Mouse (Mus musculus) embryonic facial prominence, embryonic 15.5 days (tissue): Measurements from ENCODE around the gene Sds. TPM values are rescaled to one million over a fixed set of nuclear protein-coding genes. Genes with fewer than 3 reads are reported as not detected.

Source experiments
- ATAC-seq: fragments of 200-750 bp; cut with Nextera tagmentation; 2 replicates; pipeline ENCODE4 v1.8.0; 2017; ENCODE audit warnings: low read depth, moderate TSS enrichment; ENCODE audit not compliant: insufficient number of reproducible peaks, low FRiP score, low TSS enrichment
- H3K27ac ChIP-seq: fragments of 300-500 bp; sonication (generic); replicated peaks from 2 replicates; pipeline ENCODE4 v1.5.1; 2015; ENCODE audit warnings: mild to moderate bottlenecking, inconsistent platforms
- H3K27me3 ChIP-seq: fragments of 300-500 bp; sonication (generic); 2 replicates; pipeline ENCODE4 v1.6.1; 2015; ENCODE audit warnings: inconsistent platforms
- H3K36me3 ChIP-seq: fragments of 300-500 bp; sonication (generic); 2 replicates; pipeline ENCODE4 v1.6.1; 2015; ENCODE audit warnings: mild to moderate bottlenecking, inconsistent platforms
- H3K4me1 ChIP-seq: fragments of 300-500 bp; sonication (generic); 2 replicates; pipeline ENCODE4 v1.6.1; 2015; ENCODE audit warnings: inconsistent platforms
- H3K4me2 ChIP-seq: fragments of 300-500 bp; sonication (generic); replicated peaks from 2 replicates; pipeline ENCODE4 v1.6.1; 2015; ENCODE audit warnings: mild to moderate bottlenecking, inconsistent platforms
- H3K4me3 ChIP-seq: fragments of 300-500 bp; sonication (generic); replicated peaks from 2 replicates; pipeline ENCODE4 v1.5.1; 2015; ENCODE audit warnings: mild to moderate bottlenecking, inconsistent platforms
- H3K9ac ChIP-seq: fragments of 300-500 bp; sonication (generic); 2 replicates; pipeline ENCODE4 v1.6.1; 2015; ENCODE audit warnings: inconsistent platforms
- H3K9me3 ChIP-seq: fragments of 300-500 bp; sonication (generic); replicated peaks from 2 replicates; pipeline ENCODE4 v1.6.1; 2016; ENCODE audit warnings: inconsistent platforms
- WGBS: fragments of 180-500 bp; shearing (Covaris S2); methylation state at CpG from one replicate; pipeline ENCODE4 v1.1.7; 2015; 5-methylcytosine and 5-hydroxymethylcytosine counted together
- polyA plus RNA-seq: library from polyadenylated mRNA; unstranded; fragments of >200 nt; fragmentation: Nextera tagmentation; extraction: Ambion mirVana; gene quantifications from 2 replicates; pipeline ENCODE4 v1.2.1, GENCODE M21; 2015

Gene Sds
- polyA plus RNA-seq, 1 experiment from 2014 or later, result not detected

- 2% methylated on average over 21 of the region's 21 CpGs for WGBS
- H3K9me3 ChIP-seq, result no peaks in the 10 kb centered on the region
Measured at GRCm38 (mm10) chr5:120434231-120434735, 42.0 kb upstream of the Sds start.

GRCm38 (mm10) chr5:120435006-120435681, 41.2 kb upstream of the Sds start:
- Histone ChIP-seq H3K36me3 (no peaks in the 10 kb centered on the region), H3K27ac (no peak overlapping the region), H3K27me3 (peaks cover 98% of the 10 kb centered on the region), H3K4me2 (no peak overlapping the region), H3K4me1 (peaks cover 34% of the 10 kb centered on the region), H3K4me3 (peak overlapping the region; percentile 36; the same call in 1 of the 2 replicates), H3K9ac (no peak overlapping the region), H3K9me3 (no peaks in the 10 kb centered on the region)
- no peak for ATAC-seq
- WGBS, result under 1% methylated on average over 44 of the region's 44 CpGs

More at GRCm38 (mm10) chr5:120434231-120434735, 42.0 kb upstream of the Sds start:
- H3K27me3 ChIP-seq, result peaks cover 98% of the 10 kb centered on the region
- no peak for ATAC-seq
- H3K4me2 ChIP-seq, result no peak overlapping the region
- H3K4me3 ChIP-seq, result no peak overlapping the region
- H3K4me1 ChIP-seq, result peaks cover 28% of the 10 kb centered on the region
- no peaks in the 10 kb centered on the region for H3K36me3 ChIP-seq
- no peak overlapping the region for H3K9ac ChIP-seq
- no peak overlapping the region for H3K27ac ChIP-seq

- H3K27me3 ChIP-seq, result peaks cover 98% of the 10 kb centered on the region
- peak overlapping the region; percentile 36 for H3K4me3 ChIP-seq
- under 1% methylated on average over 47 of the region's 47 CpGs for WGBS
- H3K9me3 ChIP-seq, result no peaks in the 10 kb centered on the region
- no peak overlapping the region for H3K9ac ChIP-seq
- no peaks in the 10 kb centered on the region for H3K36me3 ChIP-seq
- no peak overlapping the region for H3K27ac ChIP-seq
- H3K4me1 ChIP-seq, result peaks cover 36% of the 10 kb centered on the region
- ATAC-seq, result no peak
- H3K4me2 ChIP-seq, result peak overlapping the region; percentile 54
Measured at GRCm38 (mm10) chr5:120435731-120436501, 40.4 kb upstream of the Sds start.

- Histone ChIP-seq H3K4me1 (peaks cover 32% of the 10 kb centered on the region), H3K27me3 (peaks cover 90% of the 10 kb centered on the region), H3K27ac (no peak overlapping the region), H3K4me3 (no peak overlapping the region), H3K9me3 (no peaks in the 10 kb centered on the region), H3K9ac (no peak overlapping the region), H3K4me2 (no peak overlapping the region), H3K36me3 (no peaks in the 10 kb centered on the region)
- under 1% methylated on average over 18 of the region's 18 CpGs for WGBS
- ATAC-seq, result no peak
Measured at GRCm38 (mm10) chr5:120436885-120437495, 39.3 kb upstream of the Sds start.

GRCm38 (mm10) chr5:120437539-120437938, 38.8 kb upstream of the Sds start:
- H3K27ac ChIP-seq, result no peak overlapping the region
- no peak for ATAC-seq
- 1% methylated on average over 17 of the region's 17 CpGs for WGBS
- H3K27me3 ChIP-seq, result peaks cover 89% of the 10 kb centered on the region
- H3K36me3 ChIP-seq, result no peaks in the 10 kb centered on the region
- peaks cover 31% of the 10 kb centered on the region for H3K4me1 ChIP-seq
- H3K9ac ChIP-seq, result no peak overlapping the region
- H3K9me3 ChIP-seq, result no peaks in the 10 kb centered on the region
- no peak overlapping the region for H3K4me2 ChIP-seq
- H3K4me3 ChIP-seq, result no peak overlapping the region

GRCm38 (mm10) chr5:120437986-120438385, 38.3 kb upstream of the Sds start:
- peaks cover 31% of the 10 kb centered on the region for H3K4me1 ChIP-seq
- H3K36me3 ChIP-seq, result no peaks in the 10 kb centered on the region
- H3K27me3 ChIP-seq, result peaks cover 89% of the 10 kb centered on the region
- no peaks in the 10 kb centered on the region for H3K9me3 ChIP-seq
- H3K4me2 ChIP-seq, result peak overlapping the region; percentile 4; the same call in 1 of the 2 replicates
- H3K9ac ChIP-seq, result no peak overlapping the region
- no peak overlapping the region for H3K27ac ChIP-seq
- no peak for ATAC-seq
- WGBS, result under 1% methylated on average over 33 of the region's 33 CpGs
- H3K4me3 ChIP-seq, result no peak overlapping the region; the same call in 1 of the 2 replicates

GRCm38 (mm10) chr5:120438469-120438868, 37.9 kb upstream of the Sds start:
- WGBS, result 3% methylated on average over 13 of the region's 13 CpGs
- H3K27me3 ChIP-seq, result peaks cover 89% of the 10 kb centered on the region

GRCm38 (mm10) chr5:120438991-120439710, 37.2 kb upstream of the Sds start:
- Histone ChIP-seq H3K4me3 (no peak overlapping the region), H3K4me2 (no peak overlapping the region; the same call in 1 of the 2 replicates)
- 4% methylated on average over 27 of the region's 27 CpGs for WGBS

More at GRCm38 (mm10) chr5:120438469-120438868, 37.9 kb upstream of the Sds start:
- H3K4me2 ChIP-seq, result no peak overlapping the region
- H3K4me3 ChIP-seq, result no peak overlapping the region
- H3K36me3 ChIP-seq, result no peaks in the 10 kb centered on the region
- no peak for ATAC-seq
- peaks cover 31% of the 10 kb centered on the region for H3K4me1 ChIP-seq
- no peak overlapping the region for H3K27ac ChIP-seq
- no peak overlapping the region for H3K9ac ChIP-seq
- no peaks in the 10 kb centered on the region for H3K9me3 ChIP-seq

GRCm38 (mm10) chr5:120439887-120440670, 36.2 kb upstream of the Sds start:
- 5% methylated on average over 61 of the region's 61 CpGs for WGBS
- peak overlapping the region; percentile 46 for H3K4me2 ChIP-seq
- H3K9me3 ChIP-seq, result no peaks in the 10 kb centered on the region
- H3K27ac ChIP-seq, result no peak overlapping the region
- H3K36me3 ChIP-seq, result no peaks in the 10 kb centered on the region
- no peak for ATAC-seq
- H3K27me3 ChIP-seq, result peaks cover 79% of the 10 kb centered on the region
- H3K9ac ChIP-seq, result no peak overlapping the region
- H3K4me3 ChIP-seq, result peak overlapping the region; percentile 28
- H3K4me1 ChIP-seq, result peaks cover 30% of the 10 kb centered on the region

More at GRCm38 (mm10) chr5:120438991-120439710, 37.2 kb upstream of the Sds start:
- ATAC-seq, result no peak
- no peaks in the 10 kb centered on the region for H3K9me3 ChIP-seq
- H3K36me3 ChIP-seq, result no peaks in the 10 kb centered on the region
- peaks cover 84% of the 10 kb centered on the region for H3K27me3 ChIP-seq
- H3K4me1 ChIP-seq, result peaks cover 31% of the 10 kb centered on the region
- H3K27ac ChIP-seq, result no peak overlapping the region
- H3K9ac ChIP-seq, result no peak overlapping the region

- peak overlapping the region; percentile 46 for H3K4me2 ChIP-seq
- no peak overlapping the region for H3K9ac ChIP-seq
- H3K27me3 ChIP-seq, result peaks cover 79% of the 10 kb centered on the region
- 5% methylated on average over 14 of the region's 14 CpGs for WGBS
- no peaks in the 10 kb centered on the region for H3K9me3 ChIP-seq
- peak overlapping the region; percentile 28 for H3K4me3 ChIP-seq
- ATAC-seq, result no peak; the same call in 1 of the 2 replicates
- no peaks in the 10 kb centered on the region for H3K36me3 ChIP-seq
- peaks cover 23% of the 10 kb centered on the region for H3K4me1 ChIP-seq
- no peak overlapping the region for H3K27ac ChIP-seq
Measured at GRCm38 (mm10) chr5:120440733-120441132, 35.6 kb upstream of the Sds start.
